Mouse (Mus musculus) brain, embryonic 18.5 days (tissue): ENCODE results near the gene Ptn.
"Not testable (repeated sequence)": the region's sequence is repeated elsewhere in the genome, so short reads cannot be mapped to it uniquely, and the experiment has no call there.

Source experiments
- DNase-seq: peaks from one replicate; pipeline ENCODE4 v3.0.0-alpha.2; 2012; ENCODE audit warnings: low read depth, low spot score

Ptn gene

GRCm38 (mm10) chr6:36755001-36755885, 54.8 kb downstream of the Ptn start:
- no peak for DNase-seq

GRCm38 (mm10) chr6:36752887-36753286, 57.1 kb downstream of the Ptn start:
- DNase-seq, result no peak

GRCm38 (mm10) chr6:36739811-36740210, 70.2 kb downstream of the Ptn start:
- no peak for DNase-seq

- DNase-seq, result no peak
Observed at GRCm38 (mm10) chr6:36736763-36737162, 73.3 kb downstream of the Ptn start.

- DNase-seq, result not testable (repeated sequence)
Observed at GRCm38 (mm10) chr6:36735622-36736021, 74.4 kb downstream of the Ptn start.

- DNase-seq, result not testable (repeated sequence)
Observed at GRCm38 (mm10) chr6:36729811-36730210, 80.2 kb downstream of the Ptn start.

- no peak for DNase-seq
Observed at GRCm38 (mm10) chr6:36728079-36728478, 81.9 kb downstream of the Ptn start.

GRCm38 (mm10) chr6:36725509-36726160, 84.4 kb downstream of the Ptn start:
- no peak for DNase-seq

GRCm38 (mm10) chr6:36722769-36723549, 87.1 kb downstream of the Ptn start:
- DNase-seq, result no peak

- DNase-seq, result no peak
Observed at GRCm38 (mm10) chr6:36713329-36713728, 96.7 kb downstream of the Ptn start.

- DNase-seq, result no peak
Observed at GRCm38 (mm10) chr6:36695481-36695880, 114.5 kb downstream of the Ptn start.

- no peak for DNase-seq
Observed at GRCm38 (mm10) chr6:36691497-36691896, 118.5 kb downstream of the Ptn start.

- DNase-seq, result no peak
Observed at GRCm38 (mm10) chr6:36690941-36691340, 119.1 kb downstream of the Ptn start.

GRCm38 (mm10) chr6:36676710-36677691, 133.0 kb downstream of the Ptn start:
- DNase-seq, result no peak

- no peak for DNase-seq
Observed at GRCm38 (mm10) chr6:36672399-36673221, 137.4 kb downstream of the Ptn start.

- DNase-seq, result no peak
Observed at GRCm38 (mm10) chr6:36671274-36671673, 138.7 kb downstream of the Ptn start.
